10 mouse cellular contexts compared by ENCODE assay signal in the genomic region with DNA sequence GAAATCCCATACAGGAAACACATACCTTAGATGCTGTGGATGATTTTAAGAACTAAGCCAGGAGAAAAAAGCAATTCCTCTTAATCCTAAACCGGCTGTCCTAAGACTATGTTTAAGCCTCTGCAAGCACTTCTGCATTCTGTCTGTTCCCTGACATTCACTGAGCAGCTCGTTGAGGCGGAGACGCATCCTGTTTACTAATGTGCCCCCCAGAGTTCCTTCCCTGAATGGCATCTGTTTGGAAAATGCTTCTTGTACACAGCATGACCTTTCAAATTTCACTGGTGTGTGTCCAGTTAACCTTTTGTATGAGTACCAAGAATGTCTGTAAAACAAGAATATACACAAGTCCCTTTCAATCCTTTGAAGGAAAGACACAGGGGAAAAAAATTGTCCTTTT.
DNase-seq lines count a peak whose midpoint lies in the region; ATAC-seq and TF ChIP-seq lines count a peak whose summit lies in the region.
"Had no signal": no experiment of that assay in that cellular context is flagged by ENCODE, and none has a peak within 500 bp of the region (broad histone marks: within the 10 kb centered on the region; RNA-seq: fewer than 3 reads in every experiment).

No protein-coding gene starts in this region.

- no peak overlapping the region for H3K4me3 ChIP-seq in intestine, postnatal 0 days (ENCODE audit: low read depth, low read length)
- no peak overlapping the region for H3K4me3 ChIP-seq in intestine, embryonic 15.5 days (replicated peaks)
- H3K4me3 ChIP-seq: neural tube, embryonic 12.5 days had no signal

- H3K9ac ChIP-seq in intestine, postnatal 0 days (ENCODE audit: low read depth, low read length) = no peak overlapping the region
- H3K9ac ChIP-seq in intestine, embryonic 15.5 days = no peak overlapping the region
- H3K9ac ChIP-seq: neural tube, embryonic 12.5 days had no signal

- H3K4me2 ChIP-seq in intestine, postnatal 0 days (replicated peaks; ENCODE audit: low read depth) = no peak overlapping the region
- no peak overlapping the region for H3K4me2 ChIP-seq in intestine, embryonic 15.5 days (replicated peaks)
- H3K4me2 ChIP-seq: neural tube, embryonic 12.5 days had no signal

- no peaks in the 10 kb centered on the region for H3K27me3 ChIP-seq in intestine, postnatal 0 days (replicated peaks; ENCODE audit: control insufficient read depth, insufficient read depth, low read length)
- H3K27me3 ChIP-seq in intestine, embryonic 15.5 days (replicated peaks) = no peaks in the 10 kb centered on the region
- H3K27me3 ChIP-seq: neural tube, embryonic 12.5 days had no signal

- no peaks in the 10 kb centered on the region for H3K9me3 ChIP-seq in intestine, postnatal 0 days (ENCODE audit: control insufficient read depth)
- no peaks in the 10 kb centered on the region for H3K9me3 ChIP-seq in intestine, embryonic 15.5 days
- H3K9me3 ChIP-seq: neural tube, embryonic 12.5 days had no signal

- H3K27ac ChIP-seq in intestine, postnatal 0 days (ENCODE audit: low read depth, low read length) = no peak overlapping the region
- H3K27ac ChIP-seq in intestine, embryonic 15.5 days = no peak overlapping the region
- H3K27ac ChIP-seq: neural tube, embryonic 12.5 days had no signal

- H3K36me3 ChIP-seq in intestine, postnatal 0 days (ENCODE audit: control insufficient read depth, insufficient read depth) = no peaks in the 10 kb centered on the region
- no peaks in the 10 kb centered on the region for H3K36me3 ChIP-seq in intestine, embryonic 15.5 days
- H3K36me3 ChIP-seq: neural tube, embryonic 12.5 days had no signal

- peak; percentile 26; the same call in 1 of the 2 replicates for TF ChIP-seq CTCF in intestine, postnatal 0 days (IDR thresholded peaks at IDR 0.05; ENCODE audit: low read depth)

- DNase-seq in adrenal gland, postnatal 14 days = peak; percentile 26
- no peak for DNase-seq in adrenal gland, postnatal 36 days
- DNase-seq in right cerebral cortex, postnatal 10 days (ENCODE audit: low spot score in 2 of 2) = peak; percentile 48 to 54
- no peak for DNase-seq in right cerebral cortex, adult 18-20 months
- no peak for DNase-seq in frontal cortex, postnatal 10 days (ENCODE audit: low spot score in 2 of 2)
- DNase-seq: thymus, postnatal 4 days had no signal

- no peak for ATAC-seq in intestine, postnatal 0 days
- ATAC-seq in intestine, embryonic 15.5 days = no peak
- ATAC-seq in activated CD4-positive, CD25-positive, alpha-beta regulatory T cell, adult 4 months = no peak

- WGBS in intestine, postnatal 0 days = 45% methylated on average over 4 of the region's 4 CpGs
- 26% methylated on average over 4 of the region's 4 CpGs for whole genome bisulfite sequencing in intestine, embryonic 15.5 days

- H3K4me1 ChIP-seq in intestine, postnatal 0 days (replicated peaks; ENCODE audit: control insufficient read depth, insufficient read depth, low read length) = no peaks in the 10 kb centered on the region
- no peaks in the 10 kb centered on the region for H3K4me1 ChIP-seq in intestine, embryonic 15.5 days (replicated peaks)
- H3K4me1 ChIP-seq: neural tube, embryonic 12.5 days had no signal

Comparison
In these comparisons a context has a peak if more than half of its experiments do, and no peak if none do; other contexts are left out.
1. DNase-seq: peak in adrenal gland, postnatal 14 days (single experiment) and right cerebral cortex, postnatal 10 days (2 of 2); none in adrenal gland, postnatal 36 days (0 of 2), right cerebral cortex, adult 18-20 months (single experiment) and frontal cortex, postnatal 10 days (0 of 2).